Mouse (Mus musculus): ENCODE results near the gene Lifr.

Gene Lifr

DNA sequence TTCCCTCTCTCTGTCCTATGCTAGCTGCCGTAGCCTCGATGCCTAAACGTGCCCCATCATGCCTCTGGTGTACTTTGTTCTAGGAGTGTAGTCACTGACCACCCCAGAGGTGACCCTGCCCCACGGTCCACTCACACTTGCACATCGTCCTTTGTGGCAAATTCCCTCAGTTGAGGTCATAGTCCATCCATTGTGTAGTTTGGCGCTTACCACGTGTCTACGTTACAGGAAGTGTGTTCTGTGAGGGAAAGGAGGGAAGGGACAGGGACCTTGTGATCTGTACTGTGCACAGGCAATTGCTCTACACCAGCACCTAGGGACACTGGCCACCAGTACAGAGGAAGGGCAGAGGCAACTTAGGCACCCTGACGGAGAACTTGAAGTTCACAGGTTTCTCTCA lies 69.5 kb downstream of the Lifr start:
- DNase-seq (ENCODE audit: low read depth): no peak

DNA sequence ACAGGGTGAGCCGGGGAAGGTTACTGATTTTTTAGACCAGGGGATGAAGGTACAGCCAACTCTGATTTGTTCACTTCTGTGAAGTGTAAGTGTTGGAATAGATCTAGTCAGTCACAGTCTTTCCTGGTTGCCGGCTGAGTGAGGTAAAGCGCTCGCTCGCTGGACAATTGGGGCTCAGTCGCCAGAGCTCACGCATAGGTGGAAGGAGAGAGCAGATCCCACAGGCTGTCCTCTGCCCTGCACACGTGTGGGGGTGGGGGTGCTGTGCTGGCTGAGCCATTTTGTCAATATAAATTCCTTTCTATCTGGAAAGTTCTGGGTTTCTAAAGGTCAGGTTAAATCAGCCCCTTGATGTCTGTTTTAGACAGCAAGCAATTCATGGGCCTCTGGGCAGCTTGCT lies 69.9 kb downstream of the Lifr start:
- no peak for DNase-seq (ENCODE audit: low read depth)

DNA sequence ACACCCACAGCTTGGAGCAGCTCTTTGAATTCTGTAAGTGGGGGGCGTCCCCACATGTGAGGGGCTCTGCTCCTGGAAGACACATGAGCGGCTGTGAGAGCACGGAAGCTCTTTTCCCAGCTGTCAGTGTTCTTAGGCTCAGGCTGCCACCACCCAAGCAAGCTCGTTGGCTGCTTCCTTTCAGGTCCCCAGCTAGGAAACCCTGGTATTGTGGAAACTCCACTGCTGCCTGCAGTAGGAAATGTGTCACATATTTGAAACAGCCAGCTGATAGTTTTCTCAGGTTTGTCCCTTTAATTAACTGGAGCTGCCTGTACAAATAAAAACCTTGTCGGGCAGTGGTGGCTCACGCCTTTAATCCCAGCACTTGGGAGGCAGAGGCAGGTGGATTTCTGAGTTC lies 73.4 kb downstream of the Lifr start:
- no peak for DNase-seq (ENCODE audit: low read depth)

DNA sequence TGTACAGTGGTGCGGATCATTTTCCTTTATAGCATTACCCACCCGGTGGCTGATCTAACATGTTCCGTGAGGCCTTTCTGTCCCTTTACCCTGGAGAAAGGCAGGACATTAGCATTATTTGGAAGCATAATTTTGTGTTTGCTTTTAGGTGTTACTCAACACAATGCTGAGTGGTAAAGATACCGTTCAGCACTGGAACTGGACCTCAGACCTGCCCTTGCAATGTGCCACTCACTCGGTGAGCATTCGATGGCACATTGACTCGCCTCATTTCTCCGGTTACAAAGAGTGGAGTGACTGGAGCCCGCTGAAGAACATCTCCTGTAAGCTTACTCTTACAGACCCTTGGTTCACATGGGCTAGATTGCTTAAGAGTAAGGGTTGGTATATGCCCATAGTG lies 76.3 kb downstream of the Lifr start:
- DNase-seq (ENCODE audit: low read depth): no peak

DNA sequence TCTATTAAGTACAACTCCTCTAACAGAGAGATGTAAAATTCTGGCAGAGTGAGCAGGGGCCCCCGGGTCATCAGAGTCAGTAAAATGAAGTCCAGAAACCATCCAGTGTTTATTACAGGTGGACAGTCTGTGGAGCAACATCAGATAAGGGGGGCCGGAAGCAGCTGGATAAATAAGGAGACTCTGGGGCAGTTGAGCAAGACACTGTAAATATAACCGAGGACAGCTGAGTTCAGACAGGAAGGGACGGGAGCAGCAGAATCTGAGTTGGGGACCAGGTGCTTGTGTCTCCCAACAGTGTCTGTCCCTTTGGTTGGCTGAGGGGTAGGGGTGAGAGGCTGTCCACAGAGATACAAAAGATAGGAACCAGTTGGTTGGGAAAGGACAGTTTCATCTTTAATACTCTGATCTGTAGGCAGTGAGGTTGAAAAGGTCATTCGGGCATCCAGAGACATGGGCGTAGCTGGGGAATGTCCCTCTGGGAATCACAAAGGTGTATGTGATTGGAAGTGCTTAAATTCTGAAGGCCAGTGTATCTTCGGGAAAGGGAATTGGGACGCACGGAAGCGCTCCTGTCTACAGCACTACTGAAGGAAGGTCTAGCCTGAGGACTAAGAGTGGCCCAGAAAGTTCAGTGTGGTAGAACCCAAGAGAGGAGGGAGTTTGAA lies 77.0 kb downstream of the Lifr start:
- no peak for DNase-seq (ENCODE audit: low read depth)

DNA sequence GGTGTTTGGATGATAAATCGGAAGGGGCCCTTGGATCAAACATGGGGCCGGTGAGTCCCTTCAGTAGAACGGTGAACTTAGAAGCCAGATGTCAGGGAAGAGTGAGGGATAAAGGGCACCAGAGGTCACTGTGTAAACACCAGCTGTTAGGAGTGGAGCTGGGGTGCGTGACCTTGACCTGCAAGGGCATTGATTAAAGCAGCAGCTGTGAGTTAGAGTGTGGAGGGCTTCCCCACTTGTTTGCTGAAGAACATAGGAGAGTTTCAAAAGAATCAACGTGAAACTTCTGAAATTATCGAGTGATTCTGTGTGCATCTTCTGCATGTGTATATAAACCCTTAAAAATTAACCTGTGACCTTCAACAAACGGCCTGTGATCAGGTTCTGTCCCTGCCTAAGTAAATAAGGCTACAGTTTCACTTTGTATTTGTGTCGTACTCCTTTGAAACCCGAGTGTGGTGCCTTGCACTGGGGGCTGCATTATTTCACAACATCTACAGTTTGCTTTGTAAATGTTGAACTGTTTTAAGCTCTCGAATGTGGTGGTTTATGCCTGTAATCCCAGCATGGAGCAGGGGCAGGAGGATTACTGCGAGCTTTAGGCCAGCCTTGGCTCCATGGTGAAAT lies 77.6 kb downstream of the Lifr start:
- no peak for DNase-seq (ENCODE audit: low read depth)

DNA sequence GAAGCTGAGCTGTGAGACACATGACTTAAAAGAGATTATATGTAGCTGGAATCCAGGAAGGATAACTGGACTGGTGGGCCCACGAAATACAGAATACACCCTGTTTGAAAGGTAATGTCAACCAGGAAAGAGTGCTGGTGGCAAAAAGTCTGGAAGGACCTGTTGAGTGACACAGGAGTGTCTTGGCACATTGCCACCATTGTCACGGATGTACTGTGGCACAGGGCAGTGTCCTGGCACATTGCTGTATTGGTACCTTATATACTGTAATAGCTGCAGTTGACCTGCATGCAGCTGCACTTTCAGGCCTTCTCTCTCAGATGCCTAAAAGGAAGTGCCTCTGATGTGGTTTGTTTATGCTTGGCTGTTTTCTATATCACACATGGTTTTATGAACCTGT lies 82.5 kb downstream of the Lifr start:
- DNase-seq (ENCODE audit: low read depth): no peak

DNA sequence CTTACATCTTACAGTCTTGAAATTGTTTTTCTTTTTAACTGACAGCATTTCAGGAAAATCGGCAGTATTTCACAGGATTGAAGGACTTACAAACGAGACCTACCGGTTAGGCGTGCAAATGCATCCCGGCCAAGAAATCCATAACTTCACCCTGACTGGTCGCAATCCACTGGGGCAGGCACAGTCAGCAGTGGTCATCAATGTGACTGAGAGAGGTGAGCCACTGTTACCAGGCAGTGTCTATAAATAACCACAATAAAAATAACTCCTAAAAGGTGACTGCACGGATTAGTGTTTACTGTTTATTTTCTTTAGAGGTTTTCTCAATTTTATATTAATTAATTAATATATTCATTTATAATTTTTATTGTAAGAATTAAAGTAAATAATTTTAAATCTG lies 82.9 kb downstream of the Lifr start:
- no peak for DNase-seq (ENCODE audit: low read depth)

DNA sequence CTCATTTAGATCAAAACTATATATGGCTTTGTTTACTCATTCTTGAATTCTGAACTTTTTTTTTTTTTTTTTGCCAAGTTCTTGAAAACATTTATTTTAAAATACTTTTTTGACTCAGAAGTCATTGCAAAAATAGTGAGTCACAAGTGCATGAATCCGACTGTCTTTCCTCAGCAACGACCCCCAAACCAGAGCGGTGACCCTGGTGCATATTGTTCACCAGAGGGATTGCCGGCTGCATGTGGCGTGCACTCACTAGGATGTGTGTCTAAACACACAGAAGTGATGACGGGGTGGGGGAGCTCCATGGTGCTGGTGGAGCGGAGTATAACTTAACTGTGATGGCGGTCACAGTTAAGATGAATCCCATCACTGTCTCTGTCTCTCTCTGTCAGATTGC lies 83.4 kb downstream of the Lifr start:
- no peak for DNase-seq (ENCODE audit: low read depth)

DNA sequence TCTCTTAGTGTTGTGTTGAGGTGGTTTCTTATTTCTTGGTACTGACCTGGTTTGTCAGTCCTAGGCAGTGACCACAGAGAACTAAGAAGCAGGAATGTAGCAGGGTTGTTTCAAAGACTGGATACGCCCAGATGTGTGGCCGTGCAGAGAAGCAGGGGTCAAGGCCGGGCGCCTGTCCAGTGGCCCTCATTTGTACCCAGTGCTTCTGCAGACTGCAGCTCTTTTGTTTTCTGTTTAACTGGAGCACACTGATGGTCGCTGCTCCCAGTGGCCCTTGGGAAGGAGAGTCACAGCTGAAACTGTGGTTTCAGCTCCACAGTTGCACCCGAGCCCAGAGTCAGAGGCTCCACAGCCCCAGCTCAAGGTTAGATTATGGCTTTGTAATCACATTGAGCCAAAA lies 90.2 kb downstream of the Lifr start:
- DNase-seq (ENCODE audit: low read depth): no peak

DNA sequence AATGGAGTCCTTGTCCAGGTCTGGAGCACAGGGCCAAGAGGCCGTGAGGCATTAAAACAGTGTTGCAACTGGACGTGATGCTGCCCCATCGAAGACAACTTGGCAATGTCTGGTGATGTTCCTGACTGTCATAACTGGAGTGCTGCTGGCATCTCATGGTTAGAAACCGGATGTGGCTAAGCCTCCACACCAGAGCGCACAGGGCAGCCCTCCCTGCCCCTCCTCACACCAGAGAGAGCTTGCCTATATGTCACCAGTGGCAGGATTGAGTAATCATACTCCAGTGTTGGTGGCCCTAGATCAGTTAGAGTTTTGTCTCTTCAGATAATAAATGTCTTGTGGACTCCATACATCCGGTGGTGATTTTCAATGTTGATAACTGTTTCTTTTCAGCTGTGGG lies 97.3 kb downstream of the Lifr start:
- DNase-seq (ENCODE audit: low read depth): no peak

DNA sequence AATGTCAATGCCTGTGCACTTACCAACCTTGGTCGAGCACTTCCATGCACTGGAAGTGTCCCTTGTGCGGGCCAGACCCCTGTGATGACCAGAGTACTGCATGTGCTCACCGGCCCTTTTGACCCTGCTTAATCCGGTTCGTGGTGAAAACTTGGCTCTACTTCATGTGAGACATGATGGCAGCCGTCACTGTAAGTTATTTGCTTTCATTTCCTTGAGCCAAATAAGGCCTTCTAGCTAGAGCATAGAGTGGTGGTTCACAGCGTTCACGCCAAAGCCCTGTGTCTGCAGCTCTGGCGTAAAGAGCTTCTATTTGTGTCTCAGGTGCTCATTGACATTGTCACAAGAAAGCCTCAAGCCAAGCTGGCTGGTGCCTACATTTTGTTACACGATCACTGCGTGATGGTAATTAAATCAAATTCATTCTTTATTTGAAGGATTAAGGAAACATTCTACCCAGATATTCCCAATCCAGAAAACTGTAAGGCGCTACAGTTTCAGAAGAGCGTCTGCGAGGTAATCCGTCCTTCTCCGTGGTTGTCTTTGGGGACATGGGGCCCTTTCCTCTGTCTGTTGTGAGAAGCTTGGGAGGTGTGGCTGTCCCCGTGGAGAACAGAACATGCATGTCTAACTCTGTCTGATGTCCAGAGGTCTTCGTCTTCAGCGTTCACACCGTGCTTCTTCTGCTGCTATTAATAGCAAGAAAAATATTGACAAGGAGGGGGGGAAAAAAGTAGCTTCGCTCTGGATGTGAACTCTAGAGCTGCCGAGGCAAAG lies 99.5 kb downstream of the Lifr start:
- DNase-seq (ENCODE audit: low read depth): no peak

DNA sequence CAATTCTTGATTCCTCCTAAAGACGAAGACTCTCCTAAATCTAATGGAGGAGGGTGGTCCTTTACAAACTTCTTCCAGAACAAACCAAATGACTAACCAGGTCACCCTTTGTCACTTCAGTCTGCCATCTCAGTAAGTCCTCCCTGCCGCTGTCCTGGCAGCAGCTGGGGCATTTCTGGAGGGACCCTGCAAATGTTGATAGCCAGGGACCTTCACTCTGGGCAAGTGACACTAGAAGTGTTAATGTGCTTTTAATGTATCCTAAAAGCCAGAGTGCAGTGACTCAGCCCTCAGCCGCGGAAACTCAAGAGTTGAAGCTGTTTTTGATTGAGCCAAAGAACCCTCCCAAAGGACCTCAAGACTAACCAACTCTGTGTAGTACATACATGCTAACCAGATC lies 100.7 kb downstream of the Lifr start:
- no peak for DNase-seq (ENCODE audit: low read depth)

DNA sequence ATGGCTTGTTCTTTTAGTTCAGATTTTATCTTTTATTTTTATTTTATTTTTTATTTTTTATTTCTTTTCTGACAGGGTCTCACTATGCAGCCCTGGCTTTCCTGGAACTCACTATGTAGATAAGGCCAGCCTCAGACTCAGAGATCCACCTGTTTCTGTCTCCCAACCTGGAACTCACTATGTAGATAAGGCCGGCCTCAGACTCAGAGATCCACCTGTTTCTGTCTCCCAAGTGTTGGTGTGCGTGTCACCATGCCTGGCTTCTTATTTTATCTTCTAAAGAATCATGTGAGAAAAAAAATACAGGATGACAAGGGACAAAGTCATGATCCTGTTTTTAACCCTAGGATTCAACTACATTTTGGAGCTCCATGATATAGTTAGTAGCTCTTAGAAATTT lies 102.2 kb downstream of the Lifr start:
- DNase-seq (ENCODE audit: low read depth): no peak

DNA sequence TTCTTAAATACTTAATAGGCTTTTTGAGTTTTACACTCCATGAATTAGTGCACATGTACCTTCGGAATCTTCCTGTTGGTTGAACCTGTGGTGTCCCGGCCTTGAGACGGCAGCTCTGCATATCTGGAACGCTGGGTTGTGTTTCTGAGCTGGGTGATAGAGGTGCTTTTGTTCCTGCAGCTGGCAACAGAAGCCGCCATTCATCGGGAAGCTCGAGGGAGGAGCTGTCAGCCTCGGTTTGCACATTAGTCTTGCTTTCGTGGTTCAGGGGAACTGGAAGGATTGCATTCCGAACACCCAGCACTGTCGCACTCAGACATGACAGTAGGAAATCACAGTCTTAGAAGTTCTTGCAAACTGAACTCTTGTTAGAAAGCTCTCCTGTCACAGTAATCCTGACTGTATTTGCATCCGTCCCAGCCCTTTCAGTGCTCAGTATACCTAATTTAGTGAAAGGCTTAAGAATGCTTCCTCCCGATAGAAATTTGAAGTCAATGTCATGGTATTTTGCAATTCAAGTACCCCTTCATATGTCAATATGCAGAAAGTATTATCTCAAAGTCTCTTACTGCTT lies 103.8 kb downstream of the Lifr start:
- no peak for DNase-seq (ENCODE audit: low read depth)

DNA sequence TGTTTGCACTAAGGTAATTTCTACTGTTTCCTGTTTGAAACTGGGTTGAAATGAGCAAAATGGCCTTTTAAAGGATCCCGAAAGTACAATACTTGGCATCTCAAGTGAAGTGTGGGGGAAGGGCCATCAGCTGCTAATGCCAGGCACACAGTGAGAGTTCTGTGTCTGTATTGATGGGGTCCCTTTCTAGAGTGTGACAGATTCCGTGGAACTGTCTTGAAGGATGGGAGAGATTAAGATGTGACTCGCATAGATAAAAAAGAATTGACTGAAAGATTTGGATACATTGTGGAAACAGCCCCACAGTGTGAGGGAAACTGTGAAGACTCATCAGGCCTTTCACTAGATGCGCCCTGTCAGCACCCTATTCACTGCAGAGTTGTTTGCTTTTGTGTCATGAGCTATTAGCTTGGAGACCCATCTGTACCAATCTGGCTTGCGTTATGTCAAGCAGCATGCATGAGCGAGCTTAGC lies 104.4 kb downstream of the Lifr start:
- no peak for DNase-seq (ENCODE audit: low read depth)

DNA sequence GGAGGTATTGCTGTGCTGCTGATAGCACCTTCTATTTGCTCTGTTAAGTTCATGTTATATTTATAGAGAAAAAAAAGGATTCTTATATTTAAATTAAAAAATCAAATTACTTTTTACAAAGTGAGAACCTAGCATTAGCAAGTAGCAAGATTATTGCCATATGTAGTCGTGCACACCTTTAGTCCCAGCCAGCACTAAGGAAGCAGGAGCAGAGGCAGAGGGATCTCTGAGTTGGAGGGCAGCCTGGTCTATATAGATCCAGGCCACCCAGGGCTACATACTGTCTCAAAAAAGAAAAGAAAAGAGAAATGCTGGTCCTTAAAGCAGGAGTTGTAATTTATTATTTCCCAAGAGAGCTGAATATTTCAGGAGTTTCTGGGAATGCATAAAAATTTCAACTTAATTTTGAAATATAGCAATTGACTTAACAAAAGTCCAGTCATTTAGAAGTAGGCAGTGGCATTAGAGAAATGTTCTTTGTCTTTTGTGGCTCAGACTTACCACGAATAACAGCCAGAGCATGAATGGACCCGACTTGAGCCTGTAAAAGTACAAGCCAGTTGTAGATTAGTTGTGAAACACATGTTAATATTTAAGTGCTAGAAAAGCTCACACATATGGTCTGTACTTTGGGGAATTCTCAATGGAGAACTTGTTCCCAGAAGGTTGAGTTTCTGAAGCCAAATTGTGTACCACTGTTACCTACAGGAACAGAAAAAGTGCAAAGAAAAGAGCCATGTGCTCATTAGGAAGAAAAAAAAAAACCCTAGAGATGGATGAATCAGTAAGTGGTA lies 107.4 kb downstream of the Lifr start:
- no peak for DNase-seq (ENCODE audit: low read depth)

DNA sequence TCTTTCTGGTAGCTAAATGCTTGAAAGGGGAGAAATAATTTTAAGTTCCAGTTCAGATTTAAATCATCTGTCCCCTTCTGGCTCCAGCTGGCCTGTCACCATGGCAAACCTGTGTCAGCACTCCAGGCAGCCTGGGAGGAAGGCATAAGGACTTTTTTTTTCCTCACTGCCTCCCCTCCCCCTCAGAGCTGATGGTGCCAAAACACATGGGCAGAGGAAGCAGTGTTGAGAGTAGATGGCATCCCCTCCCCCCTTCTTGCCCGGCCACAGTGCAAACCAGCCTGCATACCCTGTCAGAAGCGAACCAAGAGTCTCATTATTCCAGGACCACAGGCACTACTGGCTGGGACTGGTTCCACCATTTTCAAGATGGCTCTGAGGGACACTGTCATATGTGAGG lies 108.4 kb downstream of the Lifr start:
- no peak for DNase-seq (ENCODE audit: low read depth)

DNA sequence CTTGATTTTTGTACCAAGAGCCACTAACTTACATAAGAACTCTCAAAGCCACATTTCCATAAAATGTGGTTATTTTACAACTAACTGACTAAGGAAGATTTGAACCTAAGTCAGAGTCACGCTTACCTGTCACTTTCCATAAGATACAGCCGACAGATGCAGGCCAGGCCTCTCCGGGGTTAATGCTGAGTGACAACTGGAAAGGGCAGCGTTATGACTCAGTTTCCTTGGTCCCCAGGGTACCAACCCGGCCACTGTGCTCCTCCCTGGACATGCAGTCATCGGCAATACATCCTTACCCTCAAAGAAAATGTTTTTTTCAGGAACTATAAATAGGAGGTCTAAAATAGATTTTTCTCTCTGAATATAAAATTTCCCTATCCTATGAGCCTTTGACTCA lies 109.9 kb downstream of the Lifr start:
- no peak for DNase-seq (ENCODE audit: low read depth)

DNA sequence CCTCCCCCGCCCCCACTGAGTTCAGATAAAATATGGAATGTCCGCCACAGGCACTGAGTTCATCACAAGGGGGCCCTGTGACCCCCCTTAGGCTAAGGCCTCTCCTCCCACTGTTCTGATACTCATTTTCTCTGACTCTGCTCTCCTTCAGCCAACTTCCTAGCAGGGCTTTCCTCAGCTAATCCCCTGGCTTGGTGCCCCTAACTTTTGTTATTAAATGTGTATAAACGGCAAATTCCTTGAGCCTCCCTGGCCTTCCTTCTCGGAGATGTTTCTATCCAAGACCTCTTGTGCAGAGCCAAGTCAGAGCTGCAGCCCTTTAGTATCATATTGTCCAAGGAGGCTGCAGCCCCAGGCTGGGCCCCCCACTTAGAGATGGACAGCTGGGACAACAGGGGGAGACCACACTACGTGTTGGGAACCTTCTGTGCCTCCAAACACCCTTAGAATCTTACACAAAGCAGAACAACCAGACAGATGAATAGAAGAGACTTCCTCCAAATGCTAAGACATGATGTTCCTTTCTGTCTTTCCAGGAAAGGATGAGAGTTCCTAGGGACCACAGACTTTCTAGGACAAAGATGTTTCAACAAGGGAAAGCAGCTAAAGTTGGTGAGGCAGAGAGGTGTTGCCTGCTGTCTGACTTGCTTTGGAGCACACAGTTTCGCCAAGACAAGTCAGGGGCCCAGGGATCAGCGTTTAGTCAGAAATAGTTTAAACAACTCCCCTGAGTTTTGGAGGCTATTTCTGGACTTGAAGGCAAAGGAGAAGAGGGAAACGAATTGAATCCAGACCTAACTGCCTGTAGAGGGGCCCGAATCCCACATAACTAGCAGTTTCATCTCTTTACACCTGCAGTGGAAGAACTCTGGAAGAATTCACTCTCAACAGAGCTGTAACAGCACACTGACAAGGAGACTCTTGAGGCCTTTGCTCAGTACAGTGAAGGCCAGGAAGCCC lies 111.3 kb downstream of the Lifr start:
- no peak for DNase-seq (ENCODE audit: low read depth)

DNA sequence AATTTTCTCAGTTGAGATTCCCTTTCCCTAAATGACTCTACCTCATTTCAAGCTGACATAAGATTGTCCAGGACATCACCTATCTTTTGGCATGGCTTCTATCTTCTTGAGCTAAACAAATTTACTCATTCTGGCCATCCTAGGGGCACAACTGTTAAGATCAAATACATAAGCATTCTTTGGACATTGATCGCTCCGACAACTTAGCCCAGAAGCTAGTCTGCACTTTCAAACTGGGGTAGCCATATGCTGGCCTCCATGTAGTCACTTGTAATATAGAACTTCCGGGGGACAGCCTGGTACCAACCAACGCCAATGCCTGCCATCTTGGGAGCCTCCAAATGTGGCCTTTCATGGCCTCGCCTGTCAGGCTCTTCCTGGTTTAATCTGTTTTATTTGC lies 112.6 kb downstream of the Lifr start:
- no peak for DNase-seq (ENCODE audit: low read depth)

Data from c-Kit-positive CD71-negative TER-119-negative erythroid progenitor cells, embryonic 14.5 days (primary cell).